Mouse (Mus musculus): ENCODE data around the gene Prkaa2.
A peak's percentile ranks its signal among the peaks of the same experiment; 100 is the strongest.

Gene Prkaa2

DNA sequence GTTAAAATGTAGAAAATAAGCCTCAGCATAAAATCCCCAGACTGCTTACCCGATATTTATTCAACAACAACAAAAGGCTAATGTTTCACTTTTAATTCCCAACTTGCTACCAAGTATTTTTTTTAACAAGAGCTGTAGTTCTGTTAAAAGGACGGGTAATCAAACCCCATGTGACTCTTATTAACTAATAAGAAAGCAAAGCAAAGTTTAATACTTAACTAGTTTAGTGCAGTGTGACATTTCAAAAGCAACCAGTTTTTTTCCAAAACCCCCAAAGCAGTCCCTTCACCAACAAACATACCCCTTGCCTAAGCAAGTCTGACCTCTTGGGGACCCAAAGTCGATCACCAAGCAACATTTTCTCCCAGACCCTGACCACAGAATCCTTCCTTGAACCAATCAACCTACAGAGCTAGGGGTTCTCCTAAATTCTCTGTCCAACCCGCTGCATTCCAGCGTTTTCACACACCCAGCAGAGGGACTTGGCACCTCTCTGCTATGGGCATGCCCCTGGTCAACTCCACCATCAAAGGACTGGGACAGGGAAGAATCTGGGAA is 970 bp downstream of the Prkaa2 start:
- DNase-seq (ENCODE audit: low spot score in 2 of 2): no peak

DNA sequence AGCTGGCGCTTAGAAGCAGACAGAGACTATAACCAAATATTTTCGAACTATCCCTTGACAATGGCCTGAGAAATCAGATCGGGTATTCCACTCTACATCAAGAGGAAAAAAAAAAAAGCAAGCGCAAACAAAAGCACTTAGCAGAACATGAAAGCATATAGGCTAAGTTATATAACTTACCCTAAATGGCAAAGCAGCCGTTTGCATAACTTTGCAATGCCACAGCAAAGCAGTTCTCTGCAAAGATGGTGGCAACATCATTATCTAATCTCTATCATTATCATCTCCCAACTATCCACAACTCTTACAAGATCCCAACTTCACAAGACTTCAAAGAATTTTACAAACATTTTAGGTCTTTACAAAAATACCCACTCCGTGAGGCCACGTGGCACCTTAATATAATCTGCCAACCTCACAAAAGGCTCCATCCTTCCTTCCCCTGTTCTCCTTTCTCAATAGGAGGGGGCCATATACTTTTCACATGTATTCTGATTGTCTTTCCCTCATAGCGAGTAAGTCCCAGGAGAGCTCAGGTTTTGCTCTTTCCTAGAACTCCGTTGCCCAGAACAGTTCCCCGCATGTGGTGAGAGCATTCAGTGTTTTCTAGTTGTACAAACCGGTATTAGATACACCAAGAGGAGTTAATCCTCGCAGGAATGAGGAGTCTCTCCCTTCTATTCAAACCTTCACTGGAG is 1.6 kb downstream of the Prkaa2 start:
- DNase-seq (ENCODE audit: low spot score in 2 of 2): no peak

DNA sequence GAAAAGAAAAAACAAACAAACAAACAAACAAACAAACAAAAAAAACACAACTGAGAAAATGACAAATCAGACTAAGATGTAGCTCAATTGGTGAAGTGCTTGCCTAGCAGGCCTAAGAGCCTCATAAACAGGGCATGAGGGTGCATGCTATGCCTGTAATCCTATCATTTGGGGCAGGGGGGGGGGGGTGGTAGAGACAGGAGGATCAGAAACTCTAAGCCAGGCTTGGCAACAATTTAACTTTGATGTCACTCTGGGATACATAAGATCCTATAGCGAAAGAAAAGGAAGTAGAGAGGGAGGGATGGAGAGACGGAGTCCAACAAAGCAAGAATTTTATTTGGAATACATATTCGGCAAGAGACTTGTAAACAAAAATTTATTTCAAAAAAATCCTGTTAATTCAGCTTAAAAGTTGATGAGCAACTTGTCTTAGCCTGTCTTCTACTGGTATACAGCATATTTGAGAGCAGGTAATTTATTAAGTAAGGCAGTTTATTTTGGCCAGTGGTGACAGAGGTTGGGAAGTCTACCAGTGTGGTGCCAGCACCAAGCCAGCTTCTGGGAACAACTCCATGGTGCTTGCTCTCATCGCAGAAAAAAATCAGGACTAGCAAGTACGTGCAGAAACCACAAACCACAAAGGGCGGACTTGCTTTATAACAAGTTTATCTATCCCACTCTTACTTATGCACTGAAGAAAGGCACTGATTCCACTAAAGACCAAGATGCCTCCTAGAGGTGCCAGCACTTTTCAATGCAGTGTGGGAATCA is 5.4 kb downstream of the Prkaa2 start:
- DNase-seq (ENCODE audit: low spot score in 2 of 2): no peak

DNA sequence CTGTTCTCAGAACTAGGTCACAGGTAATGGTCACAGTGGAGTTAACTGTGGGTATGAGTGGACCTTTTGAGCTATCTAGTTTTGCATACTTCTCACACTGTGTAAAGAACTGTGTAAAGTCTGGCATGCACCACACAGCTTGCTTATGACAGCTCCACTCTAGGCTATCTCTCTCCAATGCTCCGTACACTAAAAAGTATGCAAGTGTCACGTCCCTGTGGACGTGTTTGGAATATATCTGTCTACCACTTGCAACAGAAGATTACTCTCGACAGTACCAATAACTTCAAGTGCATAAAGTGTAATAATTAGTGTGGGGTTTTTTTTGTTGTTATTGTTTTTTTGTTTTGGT is 8.4 kb downstream of the Prkaa2 start:
- no peak for DNase-seq (ENCODE audit: low spot score in 2 of 2)

DNA sequence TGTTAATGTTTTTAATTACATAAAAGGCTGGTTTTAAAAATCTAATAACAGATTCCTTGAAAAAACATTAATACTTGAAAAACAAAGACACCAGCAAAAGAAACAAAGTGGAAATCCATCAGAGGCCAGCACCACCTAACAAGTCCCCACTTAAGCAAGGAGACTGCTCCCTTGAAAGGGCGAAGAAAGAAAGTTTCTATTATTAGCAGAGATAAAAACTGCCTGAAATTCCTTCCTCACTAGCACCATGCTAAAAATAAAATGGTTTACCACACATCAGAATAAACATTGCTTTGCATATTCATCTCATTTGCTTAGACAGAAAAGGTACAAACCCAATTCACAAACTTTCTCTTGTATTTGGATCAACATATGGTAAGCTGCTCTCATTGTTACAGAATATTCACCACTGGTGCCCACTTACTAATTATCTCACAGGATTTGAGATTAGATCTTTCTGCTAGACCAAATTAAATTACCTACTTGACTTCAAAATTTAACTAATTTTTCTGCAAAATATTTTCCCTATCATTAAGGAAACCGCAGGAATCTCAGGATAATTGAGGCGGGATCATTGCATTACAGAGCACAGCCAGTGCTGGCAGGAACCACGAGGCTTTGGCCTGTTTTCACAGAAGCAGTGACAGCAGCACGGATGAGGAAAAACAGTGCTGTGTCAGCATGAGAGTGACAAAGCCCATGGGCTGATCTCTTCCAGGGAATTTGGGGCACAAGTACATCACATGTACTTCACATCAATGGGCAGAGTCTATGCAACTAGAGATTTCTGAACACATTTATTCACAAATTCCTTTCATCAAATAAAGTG is 9.0 kb downstream of the Prkaa2 start:
- peak in 1 of 2 experiments; percentile 13 for DNase-seq (ENCODE audit: low spot score in 2 of 2)

DNA sequence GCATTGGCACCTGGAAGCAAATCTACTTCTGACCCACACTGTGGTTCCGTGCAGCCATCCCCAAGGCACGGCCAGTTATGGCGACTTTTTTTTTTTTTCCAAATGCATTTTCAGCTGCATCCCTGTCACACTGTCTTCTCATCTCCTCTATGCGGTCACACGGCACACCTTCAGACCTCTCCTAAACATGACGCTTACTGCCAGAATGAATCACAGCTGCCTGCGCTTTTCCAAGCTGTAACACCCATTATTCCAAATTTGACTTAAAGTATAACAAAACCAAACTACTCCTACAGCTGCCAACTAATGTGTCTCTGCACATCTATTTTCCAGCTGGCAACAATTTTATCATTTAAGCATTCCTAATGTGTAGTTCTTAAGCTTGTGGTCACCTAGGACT is 11.0 kb downstream of the Prkaa2 start:
- DNase-seq (ENCODE audit: low spot score in 2 of 2): no peak

DNA sequence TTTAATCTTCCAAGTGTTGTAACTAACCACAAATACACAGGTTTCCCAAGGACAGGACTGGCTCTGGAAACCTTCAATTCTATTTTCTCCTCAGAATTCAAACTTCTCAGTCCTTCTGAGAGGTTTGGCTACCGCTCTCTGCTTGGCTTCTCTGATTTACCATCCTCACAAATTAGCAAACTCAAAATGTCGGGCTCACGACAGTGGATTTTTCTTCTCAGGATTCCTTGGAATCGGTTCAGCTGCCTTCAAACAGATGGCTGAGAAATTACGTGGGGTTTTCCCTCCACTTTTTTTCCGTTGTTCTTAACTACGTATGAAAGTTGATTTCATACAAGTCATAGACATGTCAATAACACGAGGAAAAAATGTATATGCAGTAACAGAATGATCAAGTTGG is 11.5 kb downstream of the Prkaa2 start:
- DNase-seq (ENCODE audit: low spot score in 2 of 2): no peak

DNA sequence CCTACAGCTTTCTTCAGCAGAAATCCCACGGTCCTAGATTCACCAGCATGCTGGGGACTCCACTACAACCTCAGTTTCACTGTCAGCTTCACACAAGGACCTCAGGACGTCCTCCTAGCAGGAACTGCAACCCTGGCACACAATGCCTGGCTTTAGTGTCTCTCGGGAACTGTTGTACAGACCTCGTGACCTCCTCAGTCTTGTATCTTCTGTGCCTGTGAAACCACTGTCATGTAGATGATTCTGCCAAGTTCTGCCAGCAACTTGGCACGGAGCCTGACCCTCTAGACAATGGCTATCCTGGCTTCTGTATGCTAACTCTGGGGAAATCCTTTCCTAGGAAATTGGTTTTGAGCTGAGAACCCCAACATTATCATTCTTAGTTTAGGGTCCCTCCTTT is 14.4 kb downstream of the Prkaa2 start:
- peak in 1 of 2 experiments; percentile 45 for DNase-seq (ENCODE audit: low spot score in 2 of 2)

DNA sequence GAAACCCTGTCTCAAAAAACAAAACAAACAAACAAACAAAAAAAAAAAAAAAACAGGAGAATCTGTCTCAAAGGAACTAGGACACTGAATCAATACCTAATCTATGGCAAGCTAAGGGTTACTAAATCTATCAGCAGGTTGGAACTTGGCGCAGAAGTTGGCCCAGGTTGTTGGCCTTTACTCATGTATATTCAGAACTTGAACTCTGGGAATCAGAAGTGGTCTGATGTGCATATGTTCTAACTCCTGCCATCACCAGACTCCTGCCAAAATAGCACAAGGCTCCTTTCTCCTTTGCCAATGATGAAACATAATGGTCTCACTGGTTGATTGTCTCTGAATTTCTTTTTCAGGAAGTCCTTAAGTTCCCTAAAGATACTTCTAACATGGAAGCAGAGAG is 15.7 kb downstream of the Prkaa2 start:
- DNase-seq (ENCODE audit: low spot score in 2 of 2): no peak

DNA sequence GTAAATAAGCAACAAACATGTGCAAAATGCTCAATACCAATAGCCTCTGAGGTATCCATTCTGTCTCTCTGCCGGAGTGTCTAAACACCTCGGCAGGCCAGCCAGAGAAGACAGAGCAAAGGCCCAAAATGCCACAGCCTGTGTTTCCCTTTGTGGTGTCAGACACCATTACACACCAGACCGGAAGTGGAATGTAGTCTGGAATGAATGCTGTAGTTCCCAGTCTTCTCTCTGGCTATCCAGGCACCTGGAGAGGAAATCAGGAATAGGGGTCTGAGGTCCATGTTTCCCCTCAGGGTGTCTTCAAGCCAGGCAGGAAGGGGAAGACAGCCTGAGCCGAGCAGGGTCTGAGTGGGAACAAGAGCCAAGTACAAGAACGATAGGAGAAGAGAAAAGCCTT is 19.3 kb downstream of the Prkaa2 start:
- DNase-seq (ENCODE audit: low spot score in 2 of 2): no peak

DNA sequence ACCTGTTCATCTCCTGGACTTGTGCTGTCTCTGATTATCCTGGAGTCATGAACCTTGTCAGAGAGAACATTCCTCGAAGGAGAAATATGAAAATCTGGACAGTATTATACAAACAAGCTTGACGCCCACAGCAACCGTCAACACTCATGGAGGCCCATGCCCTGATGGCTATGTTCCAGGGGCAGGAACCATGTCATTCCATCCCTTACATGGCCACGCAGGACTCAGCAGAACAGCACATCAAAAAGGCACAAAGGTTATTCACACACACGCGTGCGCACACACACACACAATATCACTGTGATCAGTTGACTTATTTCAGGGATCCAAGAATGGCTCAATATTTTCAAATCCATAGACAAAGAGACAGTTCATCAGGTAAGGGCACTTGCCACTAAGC is 20.3 kb downstream of the Prkaa2 start:
- DNase-seq (ENCODE audit: low spot score in 2 of 2): no peak

DNA sequence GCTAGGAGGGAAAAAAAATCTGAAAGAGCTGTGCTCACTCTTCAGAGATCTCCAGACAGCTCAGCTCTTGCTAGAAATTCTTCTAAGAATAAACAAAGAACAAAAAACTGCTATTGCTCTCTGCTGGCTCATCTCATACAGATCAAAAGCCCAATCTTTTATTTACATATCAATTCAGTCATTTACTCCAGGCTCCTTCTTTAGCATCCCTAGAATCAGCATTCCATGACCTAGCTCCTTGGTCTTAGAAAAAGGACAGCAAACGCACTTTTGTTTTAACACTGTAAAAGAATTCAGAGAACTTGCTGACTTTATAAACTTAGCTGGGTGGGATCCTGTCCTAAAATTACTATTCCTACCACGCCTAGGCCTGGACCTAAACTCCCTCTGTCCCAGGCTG is 21.0 kb downstream of the Prkaa2 start:
- no peak for DNase-seq (ENCODE audit: low spot score in 2 of 2)

DNA sequence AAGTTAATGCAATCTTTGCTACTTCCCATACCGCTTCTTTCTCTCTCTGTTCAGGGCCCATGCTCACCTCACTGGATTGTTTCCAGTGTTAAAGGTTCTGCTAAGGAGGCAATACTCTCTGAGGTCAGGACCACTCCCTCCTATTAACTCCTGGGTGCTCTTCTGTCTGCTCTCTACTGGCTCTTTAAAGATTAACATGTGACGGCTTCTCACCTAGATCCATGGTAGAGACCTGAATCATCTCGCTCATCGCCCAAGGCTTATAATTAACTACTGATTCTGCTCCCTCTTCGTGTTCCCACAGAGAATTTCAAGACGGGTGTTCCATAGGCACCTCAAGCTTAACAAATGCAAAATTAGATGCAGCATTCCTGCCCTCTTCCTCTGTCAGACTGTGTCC is 33.5 kb downstream of the Prkaa2 start:
- no peak for DNase-seq (ENCODE audit: low spot score in 2 of 2)

DNA sequence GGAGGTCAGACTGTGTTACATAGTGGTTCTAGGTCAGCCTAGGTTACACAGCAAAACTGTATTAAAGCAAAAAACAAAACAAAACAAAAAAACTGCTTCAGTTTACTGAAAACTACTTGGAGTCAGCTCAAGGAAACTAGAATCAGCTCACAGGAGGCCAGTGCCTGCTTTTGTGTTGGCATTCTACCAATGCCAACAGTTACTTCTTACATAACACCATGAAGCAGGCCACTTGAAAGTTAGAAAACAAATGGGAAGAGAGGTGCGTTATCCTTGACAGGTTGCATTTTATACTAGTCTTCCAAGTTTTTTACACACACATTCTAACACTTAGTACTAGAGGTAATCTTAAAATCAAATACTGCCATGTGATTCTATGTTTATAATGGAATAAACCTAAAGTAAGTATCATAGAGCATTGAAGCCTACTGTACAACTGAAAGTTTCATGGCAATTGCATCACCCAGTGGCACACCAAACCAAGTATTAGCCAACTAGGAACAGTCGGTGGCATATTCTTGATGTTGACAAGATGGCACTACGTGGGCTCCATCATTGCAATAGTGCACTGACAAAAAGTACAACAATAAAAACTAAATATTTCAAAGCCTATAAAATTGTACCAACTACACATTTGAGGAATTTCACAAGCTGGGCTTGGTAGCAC is 37.8 kb downstream of the Prkaa2 start:
- no peak for DNase-seq (ENCODE audit: low spot score in 2 of 2)

DNA sequence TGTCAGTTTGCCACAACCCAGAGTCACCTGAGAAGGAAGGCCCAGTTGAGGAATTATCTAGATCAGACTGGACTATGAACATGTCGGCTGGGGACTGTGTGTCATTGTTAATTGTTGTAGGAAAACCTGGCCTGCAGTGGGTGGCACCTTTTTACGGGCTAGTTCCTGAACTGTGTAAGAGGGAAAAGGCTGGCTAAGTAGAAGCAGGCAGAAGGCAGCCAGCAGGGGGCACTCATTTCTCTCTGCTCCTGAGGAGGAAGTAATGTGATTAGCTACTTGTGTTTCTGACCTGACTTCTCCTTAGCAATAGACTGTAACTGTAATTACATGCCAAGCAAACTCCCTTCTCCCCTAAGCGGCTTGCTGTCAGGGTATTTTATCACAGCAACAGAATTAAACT is 38.7 kb downstream of the Prkaa2 start:
- DNase-seq (ENCODE audit: low spot score in 2 of 2): peak; percentile 53 to 78

DNA sequence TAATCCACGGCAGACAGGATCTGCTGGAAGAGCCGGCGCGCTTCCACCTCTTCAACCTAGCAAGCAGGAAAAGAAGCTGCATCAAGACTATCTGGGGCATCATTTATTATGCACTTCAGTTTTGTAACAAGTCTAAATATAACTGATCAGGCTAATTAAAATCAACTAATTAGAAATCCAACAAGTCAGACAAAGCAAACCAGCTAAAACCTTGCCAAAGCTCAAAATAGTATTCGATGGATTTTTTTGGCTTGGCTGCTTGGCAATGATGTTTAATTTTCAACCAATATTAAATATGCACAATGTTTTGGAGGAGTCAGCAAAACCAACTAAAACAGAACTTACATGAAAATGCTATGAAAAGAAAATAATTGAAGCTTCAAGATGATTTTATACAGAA is 58.4 kb downstream of the Prkaa2 start:
- no peak for DNase-seq (ENCODE audit: low spot score in 2 of 2)

DNA sequence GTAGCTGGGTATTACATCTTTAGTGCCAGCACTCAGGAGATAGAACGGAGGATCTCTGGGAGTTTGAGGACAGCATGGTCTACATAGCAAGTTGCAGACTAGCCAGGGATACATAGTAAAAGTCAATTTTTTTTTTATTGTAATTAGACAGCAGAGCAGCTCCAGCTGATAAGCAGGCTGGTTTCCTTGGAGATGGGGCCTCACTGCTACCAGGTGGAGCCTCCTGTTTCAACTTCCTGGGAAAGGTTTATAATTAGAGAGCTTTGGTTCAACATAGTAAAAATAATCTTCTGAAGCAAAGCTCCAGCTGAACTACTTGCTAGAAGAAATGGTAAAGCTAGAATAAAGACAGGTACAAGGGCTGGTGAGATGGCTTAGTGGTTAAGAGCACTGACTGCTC is 59.6 kb downstream of the Prkaa2 start:
- no peak for DNase-seq (ENCODE audit: low spot score in 2 of 2)

DNA sequence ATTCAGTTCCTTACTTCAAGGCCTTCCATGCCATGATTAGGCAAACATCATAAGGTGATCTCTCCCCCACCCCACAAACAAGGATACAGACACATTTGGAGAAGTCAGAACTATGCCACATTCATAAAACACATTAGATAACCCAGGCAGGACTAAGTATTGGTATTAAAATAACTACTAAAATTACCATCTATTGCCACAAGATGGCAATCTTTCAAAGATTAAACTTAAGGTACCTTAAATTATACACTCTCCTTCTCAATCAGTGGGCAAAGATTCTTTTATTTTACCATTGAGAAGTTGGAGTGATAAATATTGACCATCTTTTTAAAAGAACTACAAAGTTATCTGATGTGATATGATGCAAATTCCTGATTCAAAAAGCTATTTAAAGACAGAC is 75.4 kb downstream of the Prkaa2 start:
- no peak for DNase-seq (ENCODE audit: low spot score in 2 of 2)

DNA sequence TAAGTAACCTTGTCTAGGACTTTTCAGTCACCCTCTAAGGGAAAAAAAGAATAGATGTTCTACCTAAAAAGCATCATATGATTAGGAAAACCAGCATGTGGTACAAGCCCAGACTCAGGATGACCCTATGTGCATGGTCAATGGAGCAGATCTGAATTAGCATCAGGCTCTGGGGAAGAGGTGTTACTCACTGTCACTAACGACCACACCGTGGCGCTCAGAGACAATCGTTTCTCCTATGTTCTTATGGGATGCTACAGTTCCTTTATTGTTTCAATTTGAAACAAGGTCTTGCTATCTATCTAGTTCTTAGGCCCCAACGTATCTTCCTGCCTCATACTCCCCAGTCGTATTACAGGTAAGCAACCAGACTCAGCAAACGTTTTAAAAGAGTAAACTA is 76.5 kb downstream of the Prkaa2 start:
- DNase-seq (ENCODE audit: low spot score in 2 of 2): no peak

DNA sequence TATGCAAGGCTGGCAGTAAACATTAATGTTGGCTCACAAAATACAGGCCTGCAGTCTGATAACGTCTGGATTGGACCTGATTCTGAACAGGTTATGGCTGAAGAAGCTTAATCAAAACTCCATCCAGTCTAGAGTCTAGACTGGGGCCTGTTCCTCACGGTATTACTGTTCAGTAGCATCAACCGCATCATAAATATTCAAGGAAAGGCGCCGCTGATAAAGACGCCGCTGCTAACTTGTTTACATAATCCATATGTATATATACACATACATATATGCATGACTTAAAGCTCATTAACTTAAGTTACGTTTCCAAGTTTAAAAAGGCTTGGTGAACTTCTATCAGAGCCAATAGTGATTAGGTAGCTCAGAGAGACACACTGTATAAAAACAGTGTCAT is 78.6 kb downstream of the Prkaa2 start:
- no peak for DNase-seq (ENCODE audit: low spot score in 2 of 2)

DNA sequence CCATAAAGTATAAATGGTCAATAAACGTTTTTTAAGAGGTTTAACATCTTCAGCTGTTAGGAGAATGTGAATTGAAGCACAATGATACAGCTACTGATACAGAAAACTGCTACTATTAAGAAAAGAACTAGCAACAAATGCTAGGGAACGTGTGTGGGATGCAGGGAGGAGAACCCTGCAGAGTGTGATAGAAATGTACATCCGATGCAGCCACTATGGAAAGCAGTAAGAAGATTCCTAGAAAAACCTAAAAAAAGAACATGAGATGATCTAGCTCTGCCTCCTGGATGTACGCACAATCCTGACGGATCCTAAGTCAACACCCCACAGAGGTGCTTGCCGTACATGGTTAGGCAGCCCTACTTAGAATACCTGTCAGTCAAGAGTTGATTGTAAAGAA is 82.4 kb downstream of the Prkaa2 start:
- no peak for DNase-seq (ENCODE audit: low spot score in 2 of 2)
